Mouse (Mus musculus) lung, adult 2 months (tissue): Measurements from ENCODE around the gene Fkbp7. TPM values are rescaled to one million over a fixed set of nuclear protein-coding genes. Genes with fewer than 3 reads are reported as not detected.

ENCODE experiments used
- DNase-seq: peaks from one replicate; pipeline ENCODE4 v3.0.0; 2022
- H3K4me1 ChIP-seq: fragments of 200-500 bp; 2 replicates; pipeline ENCODE4 v1.6.1; 2011; ENCODE audit warnings: low read length; ENCODE audit not compliant: control insufficient read depth, insufficient read depth
- H3K4me3 ChIP-seq: fragments of 200-500 bp; replicated peaks from 2 replicates; pipeline ENCODE3; 2011; ENCODE audit warnings: low read depth, mild to moderate bottlenecking, control low read depth, low read length; ENCODE audit errors: extremely low read depth
- CTCF ChIP-seq: fragments of 200-500 bp; IDR thresholded peaks from 2 replicates; pipeline ENCODE4 v1.5.1; 2011; ENCODE audit warnings: mild to moderate bottlenecking, low read length, control low read depth; ENCODE audit not compliant: insufficient read depth
- POLR2A ChIP-seq: fragments of 200-500 bp; IDR thresholded peaks from 2 replicates; pipeline ENCODE4 v1.6.1; 2011; ENCODE audit warnings: low read depth, mild to moderate bottlenecking, control low read depth, low read length, borderline replicate concordance; ENCODE audit errors: extremely low read depth
- WGBS: fragments of 180-500 bp; shearing (Covaris S2); methylation state at CpG from one replicate; pipeline ENCODE4 v1.1.7; 2018; 5-methylcytosine and 5-hydroxymethylcytosine counted together
- polyA plus RNA-seq: library from polyadenylated mRNA; depleted of rRNA; stranded (reverse); fragments of >200 nt; gene quantifications from 2 replicates; pipeline ENCODE4 v1.2.3, GENCODE M21; 2012

The Fkbp7 gene
- polyA plus RNA-seq, 1 experiment: 8.4 TPM

DNA sequence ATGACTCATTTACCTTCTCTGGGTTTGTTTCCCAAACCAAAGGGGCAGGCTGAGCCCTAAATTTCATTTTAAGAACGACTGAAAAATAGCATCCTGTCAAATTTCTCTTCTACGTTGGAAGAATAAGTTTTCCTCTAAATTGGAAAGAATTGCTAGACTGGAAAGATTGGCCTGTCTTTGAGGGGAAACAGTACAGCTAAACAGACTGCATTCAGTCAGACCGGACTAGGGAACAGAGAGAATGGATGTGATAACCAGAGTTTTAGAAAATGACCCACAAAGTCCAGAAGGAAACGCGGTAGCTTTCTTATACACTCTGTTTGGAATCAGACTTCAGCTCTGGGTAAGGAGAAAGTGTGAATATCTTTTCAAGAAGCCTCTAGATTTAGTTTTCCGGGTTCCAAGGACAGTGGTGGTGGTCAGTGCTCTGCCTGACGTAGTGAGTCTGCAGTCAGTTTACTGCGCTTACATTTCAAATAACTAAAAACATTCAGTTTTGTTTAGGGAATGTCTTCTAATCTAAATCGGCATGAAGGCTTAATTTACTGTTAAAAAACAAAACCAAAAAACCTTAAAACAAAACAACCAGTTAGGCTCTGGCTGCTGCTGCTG, 676 bp downstream of the Fkbp7 start:
- DNase-seq: no peak
- TF ChIP-seq CTCF (no peak), POLR2A (no peak)
- 1% methylated on average over 9 of the region's 9 CpGs for WGBS
- H3K4me3 ChIP-seq: peak overlapping the region; percentile 80
- H3K4me1 ChIP-seq: peaks cover 11% of the 10 kb centered on the region; the same call in 1 of the 2 replicates

DNA sequence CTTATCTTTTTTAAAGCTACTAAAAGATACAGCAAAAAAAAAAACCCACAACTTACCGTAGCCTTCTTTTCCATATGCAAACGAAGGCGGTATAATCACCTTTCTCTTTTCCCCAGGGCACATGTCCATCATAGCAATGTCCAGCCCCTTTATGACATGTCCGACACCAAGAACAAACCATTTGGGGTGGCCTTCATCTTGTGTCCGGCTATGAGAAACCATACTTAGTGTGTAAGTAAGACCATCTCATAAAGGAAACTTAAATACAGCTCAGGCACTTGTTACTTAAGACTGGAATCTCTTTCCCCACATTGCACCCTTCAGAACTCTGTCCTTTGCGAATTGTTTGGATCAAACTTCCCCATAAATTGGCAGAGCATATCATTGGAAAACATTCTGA, 1.3 kb downstream of the Fkbp7 start:
- Histone ChIP-seq H3K4me1 (peaks cover 8% of the 10 kb centered on the region; the same call in 1 of the 2 replicates), H3K4me3 (peak overlapping the region; percentile 80)
- TF ChIP-seq CTCF: no peak
- TF ChIP-seq POLR2A: no peak
- 66% methylated on average over 6 of the region's 6 CpGs for WGBS
- no peak for DNase-seq

DNA sequence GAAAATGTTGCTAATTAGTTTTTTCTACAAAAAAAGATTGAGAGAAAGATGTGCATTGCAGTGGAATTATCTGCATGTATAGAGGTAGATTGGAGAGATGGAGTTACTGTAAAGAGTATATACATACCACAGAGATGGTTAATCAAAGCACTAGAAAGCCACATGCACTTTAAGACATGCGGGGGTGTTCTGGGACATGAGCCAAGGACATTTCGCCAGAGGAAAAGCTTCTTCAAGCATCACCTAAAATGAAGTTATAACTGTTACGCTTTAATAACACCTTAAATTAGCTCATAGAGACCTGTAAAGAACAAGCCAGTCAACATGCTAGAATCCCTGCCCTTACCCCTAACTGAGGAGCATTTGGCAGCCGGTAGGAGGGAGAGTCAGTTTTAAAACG, 5.7 kb downstream of the Fkbp7 start:
- TF ChIP-seq POLR2A (no peak), CTCF (no peak)
- Histone ChIP-seq H3K4me3 (no peak overlapping the region), H3K4me1 (no peaks in the 10 kb centered on the region)
- WGBS: 45% methylated on average over 5 of the region's 5 CpGs
- no peak for DNase-seq

DNA sequence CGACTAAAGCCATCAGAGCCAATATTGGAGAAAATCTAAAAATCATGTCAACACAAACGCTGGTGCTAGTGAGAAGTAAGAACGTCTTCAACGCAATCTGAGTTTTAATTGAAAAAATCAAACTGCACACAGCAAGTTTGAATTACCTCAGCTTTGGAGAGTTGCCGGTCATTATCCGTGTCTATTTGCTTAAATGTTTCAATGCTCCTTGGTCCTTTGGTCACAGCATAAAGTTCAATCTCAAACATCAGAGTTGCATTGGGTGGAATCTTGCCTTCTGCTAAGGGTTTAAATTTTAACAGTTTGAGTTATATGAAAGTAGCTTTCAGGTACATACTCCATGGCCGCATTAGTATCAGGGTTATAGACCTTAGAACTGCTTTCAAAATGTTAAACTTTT, 7.4 kb downstream of the Fkbp7 start:
- Histone ChIP-seq H3K4me3 (no peak overlapping the region), H3K4me1 (no peaks in the 10 kb centered on the region)
- WGBS: 95% methylated on average over 7 of the region's 7 CpGs
- no peak for DNase-seq
- TF ChIP-seq POLR2A (no peak), CTCF (no peak)

DNA sequence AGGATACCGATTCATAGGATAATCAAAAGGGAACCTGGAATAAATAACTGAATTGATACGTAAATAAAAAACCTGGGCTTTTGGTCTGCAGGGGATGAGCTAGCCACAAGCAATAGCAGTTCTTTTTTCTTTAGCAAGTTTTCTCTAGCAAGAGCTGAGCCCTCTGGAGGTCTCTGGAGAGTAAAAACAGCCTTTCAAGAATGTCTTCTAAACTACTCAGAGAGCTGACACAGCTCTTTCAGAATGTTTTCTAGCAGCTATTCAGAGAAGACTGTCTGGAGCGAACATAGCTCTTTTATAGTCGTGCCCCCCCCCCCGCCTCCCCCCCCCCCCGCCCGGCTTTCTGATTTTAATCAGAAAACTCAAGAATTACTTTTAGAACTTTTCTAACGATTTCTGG, 13.5 kb downstream of the Fkbp7 start:
- WGBS: 56% methylated on average over 6 of the region's 8 CpGs
- no peak for DNase-seq
- no peak overlapping the region for H3K4me3 ChIP-seq
- TF ChIP-seq CTCF (no peak), POLR2A (no peak)
- no peaks in the 10 kb centered on the region for H3K4me1 ChIP-seq

DNA sequence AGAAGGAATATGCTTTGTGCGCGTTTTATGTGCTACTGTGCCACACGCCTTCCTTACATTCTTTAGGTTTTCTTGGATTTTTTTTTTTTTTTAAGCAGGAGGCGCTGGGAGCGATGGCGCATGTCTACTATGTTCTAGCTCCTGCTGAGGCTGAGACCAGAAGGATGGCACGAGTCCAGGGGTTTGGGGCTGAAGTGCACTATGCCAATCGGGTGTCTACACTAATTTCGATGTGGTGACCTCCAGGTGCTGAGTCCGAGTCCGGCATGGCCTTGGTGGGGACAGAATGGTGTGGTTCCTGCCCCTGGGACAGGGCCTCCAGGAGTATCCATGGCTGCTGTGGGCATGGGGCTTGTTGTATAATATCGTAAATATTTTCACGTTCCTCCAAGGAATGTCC, 14.4 kb downstream of the Fkbp7 start:
- DNase-seq: no peak
- whole genome bisulfite sequencing: 68% methylated on average over 13 of the region's 13 CpGs
- no peak for TF ChIP-seq CTCF
- TF ChIP-seq POLR2A: no peak
- no peak overlapping the region for H3K4me3 ChIP-seq
- H3K4me1 ChIP-seq: no peaks in the 10 kb centered on the region

DNA sequence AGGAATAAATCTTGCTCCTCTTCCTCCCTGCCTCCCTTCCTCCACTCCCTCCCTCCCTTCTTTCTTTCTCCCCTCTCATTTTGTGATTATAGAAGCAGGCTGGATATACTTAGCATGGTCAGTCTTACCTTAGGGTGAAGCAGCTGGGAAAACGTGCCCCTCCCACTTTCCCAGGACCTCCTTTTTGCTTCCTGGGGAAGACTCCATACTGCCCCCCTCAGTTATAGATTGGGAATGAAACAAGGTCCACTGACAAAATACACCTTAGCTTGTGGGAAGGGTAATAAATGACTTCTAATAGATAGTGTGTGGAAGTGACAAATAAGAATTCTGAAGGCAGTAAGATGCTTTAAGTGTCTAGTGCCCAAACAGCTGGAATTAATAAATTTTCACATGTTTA, 16.9 kb downstream of the Fkbp7 start:
- no peak for DNase-seq
- H3K4me3 ChIP-seq: no peak overlapping the region

DNA sequence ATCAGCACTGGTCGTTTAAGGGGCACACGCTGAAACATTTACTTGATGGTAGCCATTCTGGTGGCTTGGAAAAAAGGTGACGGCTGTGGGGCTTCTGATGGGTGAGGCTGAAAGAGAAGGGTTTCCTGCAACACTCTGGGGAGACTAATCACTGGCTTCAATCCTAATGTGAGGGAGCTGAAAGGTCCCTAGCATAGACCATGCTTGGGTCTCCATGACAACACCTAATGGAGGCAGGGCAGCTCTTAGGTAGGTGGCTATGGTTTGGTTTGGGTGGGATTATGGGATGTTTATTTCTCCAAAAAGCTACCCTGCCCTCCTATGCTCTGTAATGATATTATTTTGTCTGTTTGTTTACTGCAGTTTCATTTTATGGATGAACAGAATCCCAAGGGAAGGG, 17.5 kb downstream of the Fkbp7 start:
- no peak for DNase-seq
- no peak overlapping the region for H3K4me3 ChIP-seq
- 83% methylated on average over 3 of the region's 3 CpGs for WGBS
- TF ChIP-seq CTCF (no peak), POLR2A (no peak)
- H3K4me1 ChIP-seq: no peaks in the 10 kb centered on the region

More for the DNA sequence above, 16.9 kb downstream of the Fkbp7 start:
- TF ChIP-seq POLR2A: no peak
- peak; percentile 40; the same call in 1 of the 2 replicates for TF ChIP-seq CTCF
- WGBS: 12% methylated on average over 1 of the region's 1 CpGs
- no peaks in the 10 kb centered on the region for H3K4me1 ChIP-seq

DNA sequence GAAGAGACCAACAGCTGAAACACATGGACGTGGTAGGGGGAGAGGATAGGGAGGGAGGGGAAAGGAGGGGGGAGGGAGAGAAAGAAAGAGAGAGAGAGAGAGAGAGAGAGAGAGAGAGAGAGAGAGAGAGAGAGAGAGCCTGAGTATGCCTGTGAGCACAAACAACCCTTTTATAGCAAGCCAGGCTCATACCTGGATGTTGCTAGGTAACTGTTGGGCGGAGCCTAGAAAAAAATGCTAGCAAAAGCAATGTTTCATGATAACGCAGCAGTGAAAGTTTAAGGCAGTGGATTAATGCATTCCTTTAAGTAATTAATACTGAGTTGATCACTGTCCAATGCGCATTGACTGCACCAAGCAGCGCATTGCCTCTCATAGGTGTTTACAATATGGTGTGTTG, 18.3 kb downstream of the Fkbp7 start:
- DNase-seq: no peak
- WGBS: 64% methylated on average over 5 of the region's 5 CpGs

DNA sequence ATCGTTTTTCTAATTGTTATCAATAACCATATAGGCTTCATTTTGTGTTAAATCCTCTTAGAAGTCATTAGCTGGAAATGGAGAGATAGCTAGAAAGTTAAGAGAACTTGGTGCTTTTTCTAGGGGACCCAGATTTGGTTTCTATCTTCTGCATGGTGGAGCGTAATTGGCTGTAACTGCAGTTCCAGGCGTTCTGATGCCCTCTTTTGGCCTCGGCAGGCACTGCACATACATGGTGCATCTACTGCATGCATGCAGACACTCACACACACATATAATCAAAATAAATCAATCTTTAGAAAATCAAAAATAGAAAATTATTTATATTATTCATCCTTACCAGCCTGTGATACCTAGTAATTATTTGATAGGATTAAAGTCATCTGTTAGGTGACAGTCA, 19.8 kb downstream of the Fkbp7 start:
- no peaks in the 10 kb centered on the region for H3K4me1 ChIP-seq
- WGBS: 94% methylated on average over 4 of the region's 4 CpGs
- DNase-seq: no peak
- no peak overlapping the region for H3K4me3 ChIP-seq
- TF ChIP-seq CTCF (no peak), POLR2A (no peak)

More for the DNA sequence above, 18.3 kb downstream of the Fkbp7 start:
- TF ChIP-seq POLR2A (no peak), CTCF (no peak)
- Histone ChIP-seq H3K4me1 (no peaks in the 10 kb centered on the region), H3K4me3 (no peak overlapping the region)

DNA sequence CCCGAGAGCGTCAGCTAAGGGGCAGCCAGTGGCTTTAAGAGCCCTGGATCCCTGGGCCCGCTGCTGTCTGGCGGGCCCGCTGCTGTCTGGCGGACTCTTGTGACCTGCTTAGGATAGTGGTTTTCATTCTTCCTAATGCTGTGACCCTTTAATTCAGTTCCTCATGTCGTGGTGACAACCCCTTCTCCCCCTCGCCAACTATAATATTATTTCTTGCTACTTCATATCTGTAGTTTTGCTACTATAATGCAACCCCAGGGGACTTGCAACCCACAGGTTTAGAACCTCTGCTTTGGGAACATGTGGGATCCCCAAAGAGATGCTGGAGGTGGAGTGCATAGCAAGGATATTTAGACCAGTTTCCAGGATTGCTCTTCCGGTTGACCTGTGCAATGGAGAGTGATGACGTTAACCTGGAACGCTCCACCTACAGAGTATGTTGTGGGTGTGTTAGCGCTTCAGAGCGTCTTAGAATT, 24.2 kb downstream of the Fkbp7 start:
- WGBS: 31% methylated on average over 13 of the region's 13 CpGs
- Histone ChIP-seq H3K4me1 (peaks cover 4% of the 10 kb centered on the region; the same call in 1 of the 2 replicates), H3K4me3 (peak overlapping the region; percentile 59)
- no peak for DNase-seq
- TF ChIP-seq POLR2A (no peak), CTCF (no peak)
